Mouse (Mus musculus) bone marrow, adult 2 months (tissue): ENCODE measurements around the gene Tmem213.

ENCODE experiments used
- CTCF ChIP-seq: fragments of 200-500 bp; IDR thresholded peaks from 2 replicates; pipeline ENCODE4 v1.5.1; 2011; ENCODE audit warnings: low read length, control low read depth; ENCODE audit not compliant: control insufficient read depth, insufficient read depth
- POLR2A ChIP-seq: fragments of 200-500 bp; IDR thresholded peaks from 2 replicates; pipeline ENCODE4 v1.6.1; 2011; ENCODE audit warnings: low read depth, mild to moderate bottlenecking, control low read depth, low read length, borderline replicate concordance; ENCODE audit not compliant: control insufficient read depth

DNA sequence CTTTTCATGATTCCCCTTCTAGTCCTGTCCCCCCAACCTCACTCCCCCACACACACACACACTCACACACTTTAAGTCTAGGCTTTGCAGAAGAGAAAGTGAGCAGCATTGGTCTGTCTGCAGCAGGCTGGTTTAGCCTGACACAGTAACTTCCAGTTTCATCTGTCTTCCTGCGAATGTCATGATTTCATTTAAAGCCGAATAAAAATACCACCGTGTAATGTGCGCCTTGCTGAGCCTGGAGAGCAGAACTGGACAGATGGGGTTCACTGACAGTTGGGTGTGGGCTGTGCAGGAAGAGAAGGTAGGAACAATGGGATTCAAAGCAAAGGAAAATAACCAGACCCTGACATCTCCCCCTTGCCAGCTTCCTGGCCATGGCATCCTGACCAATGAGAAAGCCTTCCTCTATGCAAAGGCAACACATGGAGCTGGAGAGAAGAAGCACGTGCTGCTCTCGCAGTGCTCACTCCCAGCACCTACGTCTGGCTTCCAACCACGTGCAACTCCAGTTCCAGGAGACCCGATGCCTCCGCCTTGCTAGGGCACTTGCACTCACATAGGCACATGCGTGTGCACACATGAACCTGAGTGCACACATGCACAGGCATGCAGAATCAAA, 43.4 kb upstream of the Tmem213 start:
- TF ChIP-seq POLR2A (no peak), CTCF (no peak)
